Mouse (Mus musculus) embryonic facial prominence, embryonic 11.5 days (tissue): ENCODE results near the gene Intu. TPM values are rescaled to one million over a fixed set of nuclear protein-coding genes. Genes with fewer than 3 reads are reported as not detected.

ENCODE experiments used
- ATAC-seq: fragments of 200-750 bp; cut with Nextera tagmentation; replicated peaks from 2 replicates; pipeline ENCODE4 v1.8.0; 2017; ENCODE audit warnings: low read depth; ENCODE audit not compliant: insufficient number of reproducible peaks, low FRiP score, low TSS enrichment
- DNase-seq: peaks from one replicate; pipeline ENCODE4 v3.0.0-alpha.2; 2015; ENCODE audit warnings: low spot score
- H3K27ac ChIP-seq: fragments of 300-500 bp; sonication (generic); replicated peaks from 2 replicates; pipeline ENCODE4 v1.5.1; 2014; ENCODE audit warnings: mild to moderate bottlenecking, low read depth, low read length, control low read depth
- H3K27me3 ChIP-seq: fragments of 300-500 bp; sonication (generic); 2 replicates; pipeline ENCODE4 v1.6.1; 2014; ENCODE audit warnings: mild to moderate bottlenecking, low read length, moderate library complexity, mixed read lengths; ENCODE audit not compliant: control insufficient read depth, insufficient read depth
- H3K36me3 ChIP-seq: fragments of 300-500 bp; sonication (generic); replicated peaks from 2 replicates; pipeline ENCODE4 v1.6.1; 2014; ENCODE audit warnings: low read depth, mild to moderate bottlenecking, low read length, moderate library complexity, mixed read lengths; ENCODE audit not compliant: control insufficient read depth, insufficient read depth
- H3K4me1 ChIP-seq: fragments of 300-500 bp; sonication (generic); 2 replicates; pipeline ENCODE4 v1.6.1; 2014; ENCODE audit warnings: low read length, mixed read lengths; ENCODE audit not compliant: control insufficient read depth, insufficient read depth
- H3K4me2 ChIP-seq: fragments of 300-500 bp; sonication (generic); 2 replicates; pipeline ENCODE4 v1.6.1; 2014; ENCODE audit warnings: low read depth, mild to moderate bottlenecking, control low read depth, low read length, moderate library complexity
- H3K4me3 ChIP-seq: fragments of 300-500 bp; sonication (generic); 2 replicates; pipeline ENCODE4 v1.5.1; 2014; ENCODE audit warnings: low read depth, low read length, control low read depth
- H3K9ac ChIP-seq: fragments of 300-500 bp; sonication (generic); replicated peaks from 2 replicates; pipeline ENCODE4 v1.6.1; 2014; ENCODE audit warnings: mild to moderate bottlenecking, control low read depth, low read length
- H3K9me3 ChIP-seq: fragments of 300-500 bp; sonication (generic); replicated peaks from 2 replicates; pipeline ENCODE4 v1.6.1; 2016; ENCODE audit warnings: mild to moderate bottlenecking, low read length, inconsistent platforms, mixed read lengths; ENCODE audit not compliant: control insufficient read depth
- WGBS: fragments of 180-500 bp; shearing (Covaris S2); extraction: QIAGEN DNeasy Blood & Tissue Kit; methylation state at CpG from one replicate; pipeline ENCODE4 v1.1.7; 2014; 5-methylcytosine and 5-hydroxymethylcytosine counted together
- polyA plus RNA-seq: library from polyadenylated mRNA; unstranded; fragments of >200 nt; fragmentation: Nextera tagmentation; extraction: Ambion mirVana; gene quantifications from 2 replicates; pipeline ENCODE4 v1.2.1, GENCODE M21; 2014

Gene Intu
- polyA plus RNA-seq, 1 experiment from 2014 or later, result 7.1 TPM

- no peaks in the 10 kb centered on the region for H3K4me1 ChIP-seq
- DNase-seq (peak; percentile 29), ATAC-seq (no peak)
- H3K27ac ChIP-seq, result no peak overlapping the region
- H3K4me2 ChIP-seq, result no peak overlapping the region
- no peaks in the 10 kb centered on the region for H3K9me3 ChIP-seq
- WGBS, result 29% methylated on average over 8 of the region's 8 CpGs
- no peaks in the 10 kb centered on the region for H3K27me3 ChIP-seq
- no peaks in the 10 kb centered on the region for H3K36me3 ChIP-seq
- H3K9ac ChIP-seq, result no peak overlapping the region
- H3K4me3 ChIP-seq, result no peak overlapping the region
Measured at GRCm38 (mm10) chr3:40674873-40675405, 143.9 kb downstream of the Intu start.

GRCm38 (mm10) chr3:40678856-40679255 lies 147.8 kb downstream of the Intu start:
- no peak for ATAC-seq

GRCm38 (mm10) chr3:40682404-40682803 lies 151.3 kb downstream of the Intu start:
- no peak overlapping the region for H3K4me2 ChIP-seq
- no peak overlapping the region for H3K4me3 ChIP-seq
- no peaks in the 10 kb centered on the region for H3K27me3 ChIP-seq
- no peak for ATAC-seq
- no peak overlapping the region for H3K9ac ChIP-seq
- no peaks in the 10 kb centered on the region for H3K36me3 ChIP-seq
- 67% methylated on average over 11 of the region's 11 CpGs for WGBS
- H3K9me3 ChIP-seq, result no peaks in the 10 kb centered on the region
- H3K4me1 ChIP-seq, result peaks cover 3% of the 10 kb centered on the region; the same call in 1 of the 2 replicates
- no peak for DNase-seq
- H3K27ac ChIP-seq, result no peak overlapping the region

More at GRCm38 (mm10) chr3:40678856-40679255, 147.8 kb downstream of the Intu start:
- H3K9ac ChIP-seq, result no peak overlapping the region
- WGBS, result 20% methylated on average over 1 of the region's 1 CpGs
- H3K27me3 ChIP-seq, result no peaks in the 10 kb centered on the region
- H3K4me1 ChIP-seq, result no peaks in the 10 kb centered on the region
- no peak overlapping the region for H3K27ac ChIP-seq
- H3K36me3 ChIP-seq, result no peaks in the 10 kb centered on the region
- no peak overlapping the region for H3K4me2 ChIP-seq
- DNase-seq, result peak; percentile 5
- no peak overlapping the region for H3K4me3 ChIP-seq
- no peaks in the 10 kb centered on the region for H3K9me3 ChIP-seq

- Histone ChIP-seq H3K4me1 (peaks cover 3% of the 10 kb centered on the region; the same call in 1 of the 2 replicates), H3K9me3 (no peaks in the 10 kb centered on the region), H3K9ac (no peak overlapping the region), H3K4me3 (no peak overlapping the region), H3K27ac (no peak overlapping the region), H3K27me3 (no peaks in the 10 kb centered on the region), H3K4me2 (no peak overlapping the region), H3K36me3 (no peaks in the 10 kb centered on the region)
- ATAC-seq, result no peak
- DNase-seq, result no peak
- 91% methylated on average over 18 of the region's 18 CpGs for WGBS
Measured at GRCm38 (mm10) chr3:40683171-40683570, 152.1 kb downstream of the Intu start.

GRCm38 (mm10) chr3:40685855-40686515 lies 154.9 kb downstream of the Intu start:
- Histone ChIP-seq H3K27me3 (no peaks in the 10 kb centered on the region), H3K4me1 (peaks cover 3% of the 10 kb centered on the region; the same call in 1 of the 2 replicates), H3K27ac (no peak overlapping the region), H3K9ac (no peak overlapping the region), H3K4me2 (no peak overlapping the region), H3K9me3 (no peaks in the 10 kb centered on the region), H3K36me3 (no peaks in the 10 kb centered on the region), H3K4me3 (no peak overlapping the region)
- ATAC-seq (0 out of 2 replicates have a peak, but pooled peaks have one; percentile 24), DNase-seq (peak; percentile 73)
- 2% methylated on average over 3 of the region's 3 CpGs for WGBS

- 19% methylated on average over 9 of the region's 9 CpGs for WGBS
- H3K9ac ChIP-seq, result no peak overlapping the region
- no peak overlapping the region for H3K4me2 ChIP-seq
- DNase-seq (peak; percentile 13), ATAC-seq (no peak)
- H3K36me3 ChIP-seq, result no peaks in the 10 kb centered on the region
- no peak overlapping the region for H3K27ac ChIP-seq
- H3K9me3 ChIP-seq, result no peaks in the 10 kb centered on the region
- no peak overlapping the region for H3K4me3 ChIP-seq
- H3K27me3 ChIP-seq, result no peaks in the 10 kb centered on the region
- peaks cover 3% of the 10 kb centered on the region; the same call in 1 of the 2 replicates for H3K4me1 ChIP-seq
Measured at GRCm38 (mm10) chr3:40686836-40687235, 155.8 kb downstream of the Intu start.

- Histone ChIP-seq H3K27ac (no peak overlapping the region), H3K4me1 (peaks cover 3% of the 10 kb centered on the region; the same call in 1 of the 2 replicates), H3K9me3 (no peaks in the 10 kb centered on the region), H3K4me3 (no peak overlapping the region), H3K36me3 (no peaks in the 10 kb centered on the region), H3K4me2 (no peak overlapping the region), H3K27me3 (no peaks in the 10 kb centered on the region), H3K9ac (no peak overlapping the region)
- 58% methylated on average over 3 of the region's 3 CpGs for WGBS
- ATAC-seq (no peak), DNase-seq (peak; percentile 9)
Measured at GRCm38 (mm10) chr3:40687588-40687987, 156.5 kb downstream of the Intu start.

GRCm38 (mm10) chr3:40691566-40691965 lies 160.5 kb downstream of the Intu start:
- no peaks in the 10 kb centered on the region for H3K36me3 ChIP-seq
- H3K27me3 ChIP-seq, result no peaks in the 10 kb centered on the region
- H3K4me3 ChIP-seq, result no peak overlapping the region
- 86% methylated on average over 6 of the region's 6 CpGs for WGBS
- no peak overlapping the region for H3K27ac ChIP-seq
- DNase-seq (no peak), ATAC-seq (no peak)
- H3K9ac ChIP-seq, result no peak overlapping the region
- H3K4me2 ChIP-seq, result no peak overlapping the region
- no peaks in the 10 kb centered on the region; the same call in 1 of the 2 replicates for H3K4me1 ChIP-seq
- H3K9me3 ChIP-seq, result no peaks in the 10 kb centered on the region
